10 mouse cellular contexts compared by ENCODE assay signal in the genomic region with DNA sequence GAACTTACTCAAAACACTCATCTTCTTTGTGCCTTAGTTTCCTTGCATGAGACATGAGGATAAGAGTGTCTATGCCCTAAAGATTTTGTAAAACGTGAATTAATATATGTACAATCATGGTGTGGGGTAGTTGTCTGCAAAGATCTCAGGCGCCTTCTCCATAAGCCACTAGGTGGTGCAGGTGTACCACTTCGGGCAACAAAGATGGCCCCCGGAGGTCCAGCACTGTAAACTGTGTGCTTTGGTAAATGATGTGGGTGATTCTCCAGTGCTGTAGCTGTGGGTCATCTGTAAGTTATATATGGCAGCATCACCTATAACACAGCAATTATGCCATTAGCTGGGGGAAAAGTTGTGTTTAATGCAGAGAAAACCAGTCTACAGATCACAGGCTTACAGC. TPM values are rescaled to one million over a fixed set of nuclear protein-coding genes. Genes with fewer than 3 reads are reported as not detected.
A peak's percentile ranks its signal among the peaks of the same experiment; 100 is the strongest.
DNase-seq lines count a peak whose midpoint lies in the region; ATAC-seq and TF ChIP-seq lines count a peak whose summit lies in the region.
"Had no signal": no experiment of that assay in that cellular context is flagged by ENCODE, and none has a peak within 500 bp of the region (broad histone marks: within the 10 kb centered on the region; RNA-seq: fewer than 3 reads in every experiment).

No protein-coding gene starts in this region.

- no peak for ATAC-seq in heart, postnatal 0 days (ENCODE audit: insufficient read depth, low read depth)
- no peak for ATAC-seq in frontal cortex, adult (ENCODE audit: low TSS enrichment)
- ATAC-seq: forebrain, embryonic 16.5 days had no signal

- no peak overlapping the region for H3K27ac ChIP-seq in heart, postnatal 0 days (ENCODE audit: low read depth)
- no peak overlapping the region for H3K27ac ChIP-seq in thymus, adult 2 months (ENCODE audit: control insufficient read depth, insufficient read depth, low read length)
- H3K27ac ChIP-seq: midbrain, embryonic 10.5 days had no signal

- TF ChIP-seq POLR2A in thymus, adult 2 months (IDR thresholded peaks at IDR 0.05; ENCODE audit: control insufficient read depth, extremely low read depth, insufficient read depth, low read length, poor library complexity): no peak

- TF ChIP-seq CTCF in heart, postnatal 0 days (IDR thresholded peaks at IDR 0.05; ENCODE audit: low read depth): peak; percentile 29
- peak; percentile 25; the same call in 1 of the 2 replicates for TF ChIP-seq CTCF in thymus, adult 2 months (IDR thresholded peaks at IDR 0.05; ENCODE audit: borderline replicate concordance, control insufficient read depth, extremely low read depth, insufficient read depth, low read length, poor library complexity)

- no peak for DNase-seq in heart, postnatal 0 days (ENCODE audit: low spot score)
- no peak for DNase-seq in heart, adult 11 months
- peak; percentile 71 for DNase-seq in thymus, adult 2 months
- DNase-seq in thymus, adult 18-20 months: no peak
- peak; percentile 38 for DNase-seq in lung, postnatal 10 days
- peak; percentile 76 for DNase-seq in thymus, postnatal 4 days
- DNase-seq in left cerebral cortex, adult 8-10 months (ENCODE audit: low spot score in 2 of 2): no peak

- no peaks in the 10 kb centered on the region for H3K36me3 ChIP-seq in heart, postnatal 0 days (replicated peaks; ENCODE audit: control insufficient read depth, insufficient read depth, low read length)
- no peaks in the 10 kb centered on the region for H3K36me3 ChIP-seq in thymus, adult 2 months (ENCODE audit: control insufficient read depth, insufficient read depth, low read length)
- H3K36me3 ChIP-seq: midbrain, embryonic 10.5 days had no signal

- TF ChIP-seq EP300 in heart, postnatal 0 days (IDR thresholded peaks at IDR 0.05; ENCODE audit: low read depth): no peak

- H3K9me3 ChIP-seq in heart, postnatal 0 days (replicated peaks; ENCODE audit: control insufficient read depth, low read length): no peaks in the 10 kb centered on the region
- H3K9me3 ChIP-seq: midbrain, embryonic 10.5 days had no signal

- peaks cover 7% of the 10 kb centered on the region; the same call in 1 of the 2 replicates for H3K27me3 ChIP-seq in heart, postnatal 0 days (ENCODE audit: control insufficient read depth, insufficient read depth, low read length)
- peaks cover 12% of the 10 kb centered on the region; the same call in 1 of the 2 replicates for H3K27me3 ChIP-seq in thymus, adult 2 months (ENCODE audit: control insufficient read depth, insufficient read depth, low read length)

- 52% methylated on average over 4 of the region's 4 CpGs for WGBS in heart, postnatal 0 days
- WGBS in thymus, adult 2 months: 28% methylated on average over 4 of the region's 4 CpGs

- no peak overlapping the region for H3K4me2 ChIP-seq in heart, postnatal 0 days (ENCODE audit: low read depth, low read length)

- no peak overlapping the region for H3K9ac ChIP-seq in heart, postnatal 0 days (replicated peaks; ENCODE audit: low read depth, low read length)

- peaks cover under 1% of the 10 kb centered on the region; the same call in 1 of the 2 replicates for H3K4me1 ChIP-seq in heart, postnatal 0 days (ENCODE audit: control insufficient read depth, insufficient read depth)
- peaks cover 24% of the 10 kb centered on the region for H3K4me1 ChIP-seq in thymus, adult 2 months (replicated peaks; ENCODE audit: control insufficient read depth, insufficient read depth, low read length)

- H3K4me3 ChIP-seq in heart, postnatal 0 days (ENCODE audit: low read depth, low read length): no peak overlapping the region
- H3K4me3 ChIP-seq in thymus, adult 2 months (ENCODE audit: control insufficient read depth, insufficient read depth, low read length): no peak overlapping the region
- H3K4me3 ChIP-seq: midbrain, embryonic 10.5 days had no signal

RNA-seq across cellular contexts. Expression of gene Ntn1, which starts 3.6 kb away (rescaled TPM):
- total RNA-seq in heart, postnatal 0 days (2014; rRNA removed; ENCODE audit: low replicate concordance): 117 and 136 TPM in 2 replicates
- 21.3 and 24.8 TPM in 2 replicates for polyA plus RNA-seq in heart, postnatal 0 days (2015; fragmentation: Nextera tagmentation; extraction: Ambion mirVana)
- polyA plus RNA-seq in thymus, adult 2 months (2012; rRNA removed): 16.6 and 20.4 TPM in 2 replicates
- total RNA-seq in left cerebral cortex, adult 8-10 months (2022): 10 to 100 TPM in 1 of 4 experiments, 1 to 10 TPM in 3; 7.9 to 10.1 (median 8.8) TPM

RNA-seq across cellular contexts. Expression of gene Pik3r5, which starts 27.7 kb away (rescaled TPM):
- total RNA-seq in heart, postnatal 0 days (2014; rRNA removed; ENCODE audit: low replicate concordance): 1.5 and 2.0 TPM in 2 replicates
- polyA plus RNA-seq in heart, postnatal 0 days (2015; fragmentation: Nextera tagmentation; extraction: Ambion mirVana): 0.82 and 0.84 TPM in 2 replicates
- polyA plus RNA-seq in thymus, adult 2 months (2012; rRNA removed): 105 and 108 TPM in 2 replicates
- total RNA-seq in left cerebral cortex, adult 8-10 months (2022): 1 to 10 TPM; 3.2 to 4.4 (median 3.7) TPM

Comparison
In these comparisons a context has a peak if more than half of its experiments do, and no peak if none do; other contexts are left out.
1. DNase-seq: peak in thymus, adult 2 months (single experiment), lung, postnatal 10 days (single experiment) and thymus, postnatal 4 days (single experiment); none in heart, postnatal 0 days (single experiment), heart, adult 11 months (single experiment), thymus, adult 18-20 months (0 of 2) and left cerebral cortex, adult 8-10 months (0 of 2).
2. RNA of gene Ntn1, which starts 3.6 kb away (total RNA-seq): 117 to 136 TPM in heart, postnatal 0 days; 7.9 to 10.1 TPM in left cerebral cortex, adult 8-10 months; every median in the first group is over 10 times any median in the second.